Mouse (Mus musculus): ENCODE measurements around the gene Laptm4a. TPM values are rescaled to one million over a fixed set of nuclear protein-coding genes. Genes with fewer than 3 reads are reported as not detected.

Gene Laptm4a
- polyA plus RNA-seq, 1 experiment from 2014 or later = 197 TPM

DNA sequence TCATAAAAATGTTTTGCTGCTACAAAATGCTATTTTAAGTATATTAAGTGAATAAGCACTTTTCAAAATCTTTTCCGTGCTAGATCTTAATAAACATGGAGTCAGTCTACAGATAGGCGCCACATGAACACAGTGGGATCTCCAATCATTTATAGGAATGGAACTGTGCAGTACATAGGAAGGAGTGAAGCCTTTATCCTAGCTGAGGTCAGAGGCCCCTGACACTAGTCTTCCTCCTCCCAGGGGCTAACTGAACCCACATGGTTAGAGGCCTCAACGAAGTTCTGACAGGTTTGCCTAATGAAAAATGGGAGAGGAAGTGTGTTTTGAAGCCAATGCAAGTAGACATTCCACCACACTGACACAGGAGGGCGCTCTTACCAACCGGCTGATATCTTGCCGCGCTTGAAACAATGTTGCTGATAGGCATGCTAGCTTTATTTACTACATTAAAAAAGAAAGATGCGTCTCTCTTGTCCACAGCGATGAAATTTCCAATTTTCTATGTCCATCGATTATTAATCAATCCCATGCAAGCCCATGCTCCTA, 32.3 kb upstream of the Laptm4a start:
- Histone ChIP-seq H3K27ac (no peak overlapping the region), H3K4me3 (no peak overlapping the region), H3K9me3 (no peaks in the 10 kb centered on the region), H3K36me3 (no peaks in the 10 kb centered on the region), H3K27me3 (replicated peaks) (no peaks in the 10 kb centered on the region), H3K4me1 (peaks cover 11% of the 10 kb centered on the region), H3K9ac (no peak overlapping the region), H3K4me2 (replicated peaks) (no peak overlapping the region)
- 22% methylated on average over 10 of the region's 10 CpGs for WGBS
- ATAC-seq (ENCODE audit: low FRiP score, low read depth) = no peak

DNA sequence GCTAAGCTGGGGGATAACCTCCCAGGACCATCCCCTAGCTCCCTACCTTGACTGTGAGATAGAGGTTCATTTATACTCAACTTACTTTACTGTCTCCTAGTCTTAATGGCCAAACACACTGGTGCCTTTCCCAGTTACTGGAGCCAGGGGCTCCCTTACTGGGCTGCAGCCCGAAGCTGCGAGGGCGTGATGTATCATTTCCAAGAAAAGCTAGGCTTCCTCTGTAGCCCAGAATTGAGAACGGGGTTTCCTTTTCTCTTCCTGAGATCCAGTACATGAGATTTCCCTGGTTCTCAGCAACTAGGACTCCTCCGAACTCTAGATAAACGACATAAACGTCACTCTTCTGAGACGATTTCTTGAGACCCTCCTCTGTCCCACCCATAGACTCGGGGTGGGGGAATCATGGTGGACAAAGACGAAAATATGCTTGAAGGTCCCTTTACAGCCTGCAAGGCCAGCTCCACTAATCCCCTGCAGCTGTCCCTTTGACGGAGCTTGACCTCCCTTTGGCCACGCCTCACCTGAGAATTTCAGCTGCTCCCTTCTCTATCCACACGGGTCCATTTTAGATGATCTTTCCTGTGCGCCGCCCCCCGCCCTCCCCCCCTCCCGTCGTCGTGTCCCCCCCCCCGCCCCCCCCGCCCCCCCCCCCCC, 28.5 kb upstream of the Laptm4a start:
- no peak overlapping the region for H3K4me3 ChIP-seq
- H3K27ac ChIP-seq = no peak overlapping the region
- no peak for ATAC-seq (ENCODE audit: low FRiP score, low read depth)
- H3K36me3 ChIP-seq = no peaks in the 10 kb centered on the region
- no peak overlapping the region for H3K9ac ChIP-seq
- no peaks in the 10 kb centered on the region for H3K4me1 ChIP-seq
- no peaks in the 10 kb centered on the region for H3K9me3 ChIP-seq
- H3K27me3 ChIP-seq (replicated peaks) = no peaks in the 10 kb centered on the region
- H3K4me2 ChIP-seq (replicated peaks) = no peak overlapping the region
- 58% methylated on average over 13 of the region's 21 CpGs for WGBS

DNA sequence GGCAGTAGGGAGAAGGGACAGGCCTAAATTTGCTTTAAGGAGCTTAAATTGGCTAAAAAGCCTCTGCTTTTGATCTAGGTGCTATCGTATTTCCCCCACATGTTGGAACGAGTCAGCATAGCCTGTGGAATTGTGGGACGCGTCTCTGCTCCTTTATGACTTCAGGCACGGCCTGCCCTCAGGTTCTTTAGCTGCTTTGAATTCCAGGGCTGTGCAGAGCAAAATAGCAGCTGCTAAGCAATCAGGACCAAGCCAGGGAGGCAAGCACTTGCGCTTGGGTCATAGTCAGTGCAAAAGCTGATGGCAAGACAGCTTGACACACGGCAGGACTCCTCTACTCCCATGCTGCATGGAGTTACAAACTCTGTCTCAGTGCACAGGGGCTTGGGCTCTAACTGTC, 24.3 kb upstream of the Laptm4a start:
- no peaks in the 10 kb centered on the region for H3K9me3 ChIP-seq
- no peak overlapping the region for H3K4me2 ChIP-seq (replicated peaks)
- no peak overlapping the region for H3K4me3 ChIP-seq
- ATAC-seq (ENCODE audit: low FRiP score, low read depth) = no peak
- H3K36me3 ChIP-seq = no peaks in the 10 kb centered on the region
- H3K27me3 ChIP-seq (replicated peaks) = no peaks in the 10 kb centered on the region
- WGBS = 57% methylated on average over 7 of the region's 7 CpGs
- H3K4me1 ChIP-seq = peaks cover 11% of the 10 kb centered on the region; the same call in 1 of the 2 replicates
- no peak overlapping the region for H3K9ac ChIP-seq
- H3K27ac ChIP-seq = no peak overlapping the region

DNA sequence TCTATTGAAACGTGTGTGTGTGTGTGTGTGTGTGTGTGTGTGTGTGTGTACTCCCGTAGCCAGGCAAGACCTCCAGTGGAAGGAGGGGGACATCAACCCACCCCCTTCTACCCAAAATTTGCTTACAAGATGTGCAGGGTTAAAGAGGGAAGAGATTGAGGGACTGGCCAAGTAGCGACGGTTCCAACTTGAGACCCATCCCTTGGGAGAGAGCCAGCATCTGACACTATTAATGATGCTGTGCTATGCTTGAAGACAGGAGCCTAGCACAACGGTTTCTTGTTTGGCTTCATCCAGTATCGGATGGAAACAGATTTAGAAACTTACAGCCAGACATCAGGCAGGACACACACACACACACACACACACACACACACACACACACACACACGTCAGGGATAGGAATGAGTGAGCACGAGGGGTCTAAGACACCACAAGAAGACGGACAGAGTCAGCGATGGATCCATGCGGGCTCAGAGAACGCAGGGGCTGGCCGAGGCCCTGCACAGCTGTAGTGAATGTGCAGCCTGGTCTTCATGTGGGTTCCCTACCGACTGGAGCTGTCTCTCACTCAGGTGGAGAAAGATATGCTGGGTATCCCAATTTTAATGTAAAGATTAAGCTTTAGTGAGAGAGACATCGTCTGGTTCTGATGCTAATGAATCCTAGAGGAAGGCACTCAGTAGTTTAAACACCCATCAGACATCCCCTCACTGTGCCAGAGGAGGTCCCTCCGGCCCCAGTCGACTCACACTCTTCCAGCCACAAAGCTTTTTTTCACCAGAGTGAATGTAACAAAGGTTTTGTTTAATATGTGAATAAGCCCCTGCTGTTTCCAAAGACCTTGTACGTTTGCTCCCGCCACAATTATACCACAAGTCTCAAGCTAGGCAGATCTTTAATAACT, 22.3 kb upstream of the Laptm4a start:
- H3K27ac ChIP-seq = no peak overlapping the region
- H3K4me1 ChIP-seq = peaks cover 11% of the 10 kb centered on the region; the same call in 1 of the 2 replicates
- H3K27me3 ChIP-seq (replicated peaks) = no peaks in the 10 kb centered on the region
- no peaks in the 10 kb centered on the region for H3K9me3 ChIP-seq
- no peak; the same call in 1 of the 2 replicates for ATAC-seq (ENCODE audit: low FRiP score, low read depth)
- no peak overlapping the region for H3K9ac ChIP-seq
- no peak overlapping the region for H3K4me2 ChIP-seq (replicated peaks)
- no peak overlapping the region for H3K4me3 ChIP-seq
- no peaks in the 10 kb centered on the region for H3K36me3 ChIP-seq
- WGBS = 58% methylated on average over 19 of the region's 19 CpGs

DNA sequence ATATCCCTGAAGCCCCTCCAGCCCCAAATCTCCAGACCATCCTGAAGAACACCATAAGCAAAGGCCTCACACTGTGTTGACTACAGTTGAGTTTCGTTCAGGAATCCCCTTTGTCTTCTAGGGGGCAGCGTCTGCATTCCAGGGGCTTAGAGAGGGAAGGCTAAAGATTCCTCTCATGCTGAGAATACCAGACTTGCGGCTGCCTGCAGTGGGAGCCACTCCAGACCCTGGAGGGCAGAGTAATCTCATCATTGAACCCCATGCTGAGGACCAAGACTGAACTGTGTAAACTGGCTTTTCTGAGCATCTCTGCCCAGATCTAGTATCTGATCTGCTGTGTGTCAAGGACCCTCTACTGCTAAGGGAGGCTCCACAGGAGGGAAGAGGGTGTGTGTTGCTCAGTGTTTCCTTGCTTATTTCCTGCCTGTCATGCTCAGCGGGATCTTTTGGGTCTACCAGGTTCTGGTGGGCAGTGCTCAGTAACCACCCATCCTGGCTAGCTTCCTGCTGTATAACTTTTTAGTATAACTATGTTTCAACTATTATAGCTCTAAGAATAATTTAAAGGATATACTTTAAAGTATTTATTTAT, 21.3 kb upstream of the Laptm4a start:
- peaks cover 11% of the 10 kb centered on the region; the same call in 1 of the 2 replicates for H3K4me1 ChIP-seq
- no peak overlapping the region for H3K4me2 ChIP-seq (replicated peaks)
- no peaks in the 10 kb centered on the region for H3K27me3 ChIP-seq (replicated peaks)
- no peak overlapping the region for H3K4me3 ChIP-seq
- H3K9ac ChIP-seq = no peak overlapping the region
- WGBS = 26% methylated on average over 4 of the region's 4 CpGs
- ATAC-seq (ENCODE audit: low FRiP score, low read depth) = no peak
- H3K9me3 ChIP-seq = no peaks in the 10 kb centered on the region
- no peaks in the 10 kb centered on the region for H3K36me3 ChIP-seq
- no peak overlapping the region for H3K27ac ChIP-seq

DNA sequence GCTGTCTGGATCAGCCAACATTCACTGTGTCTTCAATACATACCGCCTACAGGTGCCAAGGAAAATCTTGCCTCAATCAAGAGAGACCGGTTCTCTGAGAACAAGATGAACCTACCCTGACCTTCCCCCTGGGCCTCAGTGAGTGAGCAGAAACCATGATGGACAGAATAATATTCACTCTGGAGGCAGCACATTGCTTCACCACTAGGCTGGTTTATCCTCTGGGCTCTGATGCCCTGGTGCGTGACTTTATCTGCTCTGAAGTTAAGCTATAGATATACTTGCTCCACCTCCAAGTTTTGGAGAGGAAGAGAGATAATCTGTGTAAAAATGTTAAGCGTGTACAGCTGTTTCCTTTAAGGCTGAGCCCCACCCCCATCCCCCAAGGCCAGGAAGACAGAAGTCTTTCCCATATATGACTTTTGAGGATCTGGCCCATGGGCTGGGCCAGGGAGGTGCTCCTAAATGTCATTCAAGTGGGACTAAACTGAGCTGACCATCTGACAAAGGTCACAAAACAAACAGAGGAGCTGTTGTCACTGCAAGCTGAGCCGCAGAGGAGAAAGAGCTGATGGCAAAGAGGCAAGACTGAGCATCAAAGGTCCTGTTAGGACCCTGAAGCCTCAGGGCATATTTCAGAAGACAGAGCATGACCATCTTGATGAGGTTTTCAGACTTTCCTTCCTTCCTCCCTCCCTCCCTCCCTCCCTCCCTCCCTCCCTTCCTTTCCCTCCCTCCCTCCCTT, 20.4 kb upstream of the Laptm4a start:
- no peaks in the 10 kb centered on the region for H3K9me3 ChIP-seq
- no peak overlapping the region for H3K9ac ChIP-seq
- H3K4me2 ChIP-seq (replicated peaks) = no peak overlapping the region
- peaks cover 11% of the 10 kb centered on the region; the same call in 1 of the 2 replicates for H3K4me1 ChIP-seq
- H3K36me3 ChIP-seq = no peaks in the 10 kb centered on the region
- no peaks in the 10 kb centered on the region for H3K27me3 ChIP-seq (replicated peaks)
- no peak overlapping the region for H3K27ac ChIP-seq
- no peak for ATAC-seq (ENCODE audit: low FRiP score, low read depth)
- 53% methylated on average over 5 of the region's 5 CpGs for WGBS
- no peak overlapping the region for H3K4me3 ChIP-seq

DNA sequence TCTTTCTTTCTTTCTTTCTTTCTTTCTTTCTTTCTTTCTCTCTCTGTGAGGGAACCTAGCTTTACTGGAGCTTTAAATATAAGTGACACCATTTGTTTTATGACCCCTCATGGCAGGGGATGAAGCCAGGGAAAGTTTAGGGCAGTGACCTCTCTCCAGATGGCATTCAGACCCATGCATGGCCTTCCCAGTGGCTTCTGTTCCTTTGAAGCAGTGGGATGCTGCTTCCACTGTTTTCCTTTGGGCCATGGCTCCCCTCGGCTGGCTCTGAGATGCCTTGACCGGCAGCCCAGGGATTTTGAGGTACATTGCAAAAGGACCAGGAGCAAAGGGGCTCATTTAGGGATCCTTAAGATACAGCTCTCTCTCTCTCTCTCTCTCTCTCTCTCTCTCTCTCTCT, 19.5 kb upstream of the Laptm4a start:
- H3K4me2 ChIP-seq (replicated peaks) = no peak overlapping the region
- H3K27ac ChIP-seq = no peak overlapping the region
- H3K9ac ChIP-seq = no peak overlapping the region
- H3K36me3 ChIP-seq = no peaks in the 10 kb centered on the region
- no peak overlapping the region for H3K4me3 ChIP-seq
- H3K4me1 ChIP-seq = peaks cover 11% of the 10 kb centered on the region; the same call in 1 of the 2 replicates
- 2% methylated on average over 2 of the region's 2 CpGs for WGBS
- no peaks in the 10 kb centered on the region for H3K27me3 ChIP-seq (replicated peaks)
- no peak for ATAC-seq (ENCODE audit: low FRiP score, low read depth)
- H3K9me3 ChIP-seq = no peaks in the 10 kb centered on the region

DNA sequence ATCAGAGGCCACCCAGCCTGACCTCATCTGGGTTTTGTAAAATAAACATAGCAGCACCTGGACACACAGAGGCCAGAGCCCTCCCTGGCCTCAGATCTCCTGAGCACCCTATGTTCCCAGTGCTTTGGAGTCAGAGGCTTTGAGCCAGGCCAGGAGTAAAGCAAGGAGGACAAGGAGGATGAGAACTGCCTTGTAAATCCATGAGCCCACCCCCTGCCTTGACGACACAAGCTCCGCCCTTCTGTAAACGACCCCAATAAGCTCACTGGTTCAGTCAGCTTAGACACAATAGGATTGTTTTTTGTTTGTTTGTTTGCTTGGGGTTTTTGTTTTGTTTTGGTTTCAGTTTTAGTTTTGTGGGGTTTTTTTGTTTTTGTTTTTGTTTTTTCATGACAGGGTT, 19.0 kb upstream of the Laptm4a start:
- WGBS = 21% methylated on average over 3 of the region's 3 CpGs
- H3K9me3 ChIP-seq = no peaks in the 10 kb centered on the region
- peaks cover 11% of the 10 kb centered on the region; the same call in 1 of the 2 replicates for H3K4me1 ChIP-seq
- H3K36me3 ChIP-seq = no peaks in the 10 kb centered on the region
- H3K9ac ChIP-seq = no peak overlapping the region
- no peaks in the 10 kb centered on the region for H3K27me3 ChIP-seq (replicated peaks)
- no peak overlapping the region for H3K4me3 ChIP-seq
- H3K27ac ChIP-seq = no peak overlapping the region
- ATAC-seq (ENCODE audit: low FRiP score, low read depth) = no peak
- H3K4me2 ChIP-seq (replicated peaks) = no peak overlapping the region

DNA sequence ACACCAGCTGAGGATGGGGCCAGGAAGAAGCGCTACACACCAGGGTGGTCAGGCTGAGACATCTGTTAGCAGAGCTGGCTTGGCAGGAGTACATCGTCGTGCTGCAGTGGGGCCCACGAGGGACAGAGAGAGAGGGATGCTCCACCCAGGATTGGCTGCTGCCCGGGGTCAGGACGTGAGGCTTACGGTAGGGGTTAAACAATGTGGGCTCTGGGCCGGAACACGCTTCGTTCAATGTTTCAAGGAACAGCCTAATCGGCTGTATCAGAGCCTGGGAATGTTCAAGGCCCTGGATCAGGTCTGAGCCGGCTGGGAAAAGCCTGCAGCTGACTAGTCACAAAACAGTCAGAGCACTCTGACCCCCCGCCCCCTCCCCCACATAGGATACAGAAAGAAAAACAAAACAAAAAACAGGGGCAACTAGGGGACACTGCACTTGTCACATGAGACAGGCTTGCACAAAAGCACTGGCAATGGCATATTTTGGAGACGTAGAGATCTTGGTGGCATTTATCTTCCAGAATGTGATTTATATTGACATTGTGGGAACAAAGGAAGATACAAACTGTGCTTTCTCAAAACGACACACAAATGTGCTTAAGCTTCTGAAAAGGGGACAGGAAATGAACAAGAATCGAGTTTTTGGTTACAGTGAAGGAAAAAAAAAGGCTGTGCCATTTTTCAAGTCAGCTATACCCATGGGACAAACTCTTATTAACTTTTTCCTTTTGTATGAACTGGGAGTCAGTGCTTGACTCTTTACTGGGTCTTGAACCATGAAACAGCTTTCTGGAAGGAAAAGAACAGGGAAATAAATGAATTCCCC, 8.4 kb upstream of the Laptm4a start:
- Histone ChIP-seq H3K4me1 (peaks cover 25% of the 10 kb centered on the region), H3K9me3 (no peaks in the 10 kb centered on the region), H3K9ac (peak overlapping the region; percentile 29; the same call in 1 of the 2 replicates), H3K27me3 (replicated peaks) (no peaks in the 10 kb centered on the region), H3K27ac (peak overlapping the region; percentile 20; the same call in 1 of the 2 replicates), H3K4me2 (replicated peaks) (peak overlapping the region; percentile 38), H3K4me3 (no peak overlapping the region; the same call in 1 of the 2 replicates), H3K36me3 (no peaks in the 10 kb centered on the region)
- WGBS = 5% methylated on average over 16 of the region's 16 CpGs
- peak; percentile 82 for ATAC-seq (ENCODE audit: low FRiP score, low read depth)

DNA sequence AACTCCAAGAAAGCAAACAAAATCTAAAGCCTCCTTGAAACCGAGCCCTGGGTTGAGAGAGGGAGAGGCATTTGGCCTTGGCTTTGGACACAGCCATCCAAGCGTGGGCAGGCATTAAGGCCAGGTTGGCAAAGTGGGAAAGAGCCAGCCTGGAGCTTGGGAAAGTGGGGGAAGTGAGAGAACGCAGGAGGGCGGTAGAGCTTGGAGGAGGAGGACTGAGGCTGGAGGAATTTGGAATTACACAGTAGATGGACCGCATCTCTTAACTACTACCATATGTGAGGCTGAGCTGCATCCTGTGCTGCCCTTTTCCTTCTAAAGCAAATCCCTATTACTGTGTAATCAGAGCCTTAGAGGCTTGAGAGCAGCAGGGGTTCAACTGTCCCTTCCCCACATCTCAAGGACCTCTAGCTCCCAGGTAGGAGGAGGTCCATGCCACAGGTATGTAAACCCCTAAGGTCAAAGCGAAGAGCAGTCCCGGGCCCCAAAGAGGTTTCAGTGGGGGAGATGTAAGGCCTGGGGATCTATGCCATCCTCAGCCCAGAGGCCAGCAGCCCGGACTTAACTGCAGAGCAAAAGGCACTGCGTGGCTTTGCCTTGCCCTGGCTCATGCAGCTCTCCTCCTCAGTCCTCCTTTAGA, 7.6 kb upstream of the Laptm4a start:
- no peaks in the 10 kb centered on the region for H3K9me3 ChIP-seq
- no peak for ATAC-seq (ENCODE audit: low FRiP score, low read depth)
- no peaks in the 10 kb centered on the region for H3K27me3 ChIP-seq (replicated peaks)
- peak overlapping the region; percentile 20; the same call in 1 of the 2 replicates for H3K27ac ChIP-seq
- no peak overlapping the region for H3K9ac ChIP-seq
- H3K4me2 ChIP-seq (replicated peaks) = no peak overlapping the region
- no peak overlapping the region for H3K4me3 ChIP-seq
- WGBS = 55% methylated on average over 9 of the region's 9 CpGs
- peaks cover 25% of the 10 kb centered on the region for H3K4me1 ChIP-seq
- no peaks in the 10 kb centered on the region for H3K36me3 ChIP-seq

Measured in neural tube, embryonic 12.5 days (tissue).